Mouse (Mus musculus) layer of hippocampus, postnatal 25 days (tissue): ENCODE data around the gene Nae1. TPM values are rescaled to one million over a fixed set of nuclear protein-coding genes. Genes with fewer than 3 reads are reported as not detected.
A peak's percentile ranks its signal among the peaks of the same experiment; 100 is the strongest.

Experiments used
- DNase-seq, 2 experiments: peaks; one replicate each; pipeline ENCODE4 v3.0.0; 2022; ENCODE audit warnings: mixed read lengths in 2 of 2, low spot score in 1 of 2; ENCODE audit errors: extremely low spot score in 1 of 2
- total RNA-seq, 2 experiments: library from RNA; stranded (reverse); gene quantifications; 2 replicates each; pipeline ENCODE4 v1.2.3; 2021

The Nae1 gene
- total RNA-seq, 2 experiments from 2014 or later: 44.3 to 46.9 TPM

DNA sequence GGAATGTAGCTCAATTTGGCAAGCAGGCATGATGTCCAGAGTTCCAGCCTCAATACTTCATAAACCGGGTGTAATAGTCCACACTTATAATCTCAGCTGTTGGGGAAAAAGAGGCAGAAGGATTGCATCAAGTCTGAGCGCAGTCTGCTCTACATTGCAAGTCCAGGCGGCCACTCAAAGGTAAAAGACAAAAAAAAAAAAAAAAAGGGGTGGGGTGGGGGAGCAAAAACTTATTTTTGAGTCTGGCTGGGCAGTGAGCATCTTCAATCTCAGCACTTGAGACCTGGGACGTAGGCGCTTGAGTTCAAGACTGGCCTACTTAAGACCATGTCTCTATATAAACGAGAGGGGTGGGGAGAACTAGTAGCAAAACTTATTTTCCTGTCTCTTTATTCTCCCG is 886 bp downstream of the Nae1 start:
- DNase-seq: no peak

DNA sequence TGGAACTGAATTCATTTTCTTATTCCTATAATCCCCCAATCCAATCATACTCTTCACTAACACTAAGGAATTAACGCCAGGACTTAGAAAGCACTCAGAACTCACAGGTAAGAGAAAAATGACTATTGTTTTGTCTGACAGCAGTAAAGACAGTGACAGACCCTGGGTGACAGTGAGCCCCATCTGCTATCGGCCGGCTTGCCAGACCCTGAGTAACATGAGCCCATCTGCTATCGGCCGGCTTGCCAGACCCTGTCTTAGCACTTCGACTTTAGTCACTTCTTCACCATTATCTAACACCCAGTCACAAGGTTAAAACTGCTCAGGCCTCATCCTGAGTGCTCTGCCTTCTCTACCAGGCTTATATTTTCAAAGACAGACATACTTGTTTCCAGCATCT is 4.8 kb downstream of the Nae1 start:
- no peak for DNase-seq

DNA sequence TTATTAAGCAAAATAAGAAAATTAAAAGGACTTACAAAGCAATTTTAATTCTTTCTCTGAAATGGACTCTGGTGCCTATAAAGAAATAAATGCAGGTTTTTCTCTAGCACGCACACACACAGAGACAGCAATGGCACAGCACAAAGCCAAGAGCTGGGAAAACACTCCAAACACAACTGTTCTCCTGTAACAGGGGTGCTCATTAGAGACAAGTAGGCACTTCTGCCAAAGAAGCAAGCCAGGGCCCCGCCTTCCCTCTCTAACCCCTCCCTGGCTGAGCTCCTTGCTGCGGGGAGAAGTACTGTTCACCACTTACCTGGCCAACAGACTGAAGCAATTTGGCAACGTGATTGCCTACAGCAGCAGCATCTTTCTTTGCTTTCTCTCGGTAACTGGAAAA is 16.6 kb downstream of the Nae1 start:
- DNase-seq: no peak

DNA sequence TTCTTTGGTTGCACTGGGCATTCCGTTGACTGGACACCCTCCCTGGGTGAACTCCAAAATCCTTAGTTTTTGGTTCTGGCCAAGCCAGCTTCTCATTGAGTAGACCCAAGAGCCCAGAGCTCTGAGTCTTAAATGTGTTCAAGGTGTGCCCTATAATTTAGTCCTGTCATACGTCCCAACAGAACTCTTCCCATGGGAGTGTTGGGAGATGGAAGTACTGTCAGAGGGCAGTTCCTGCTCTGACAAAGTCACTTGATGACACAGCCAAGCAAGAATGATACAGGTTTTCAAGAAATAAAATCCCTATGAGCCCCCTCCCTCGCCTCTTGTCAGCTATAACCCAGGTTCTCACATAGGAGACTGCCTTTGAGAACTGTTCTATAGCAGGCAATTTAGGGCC is 24.3 kb downstream of the Nae1 start:
- no peak for DNase-seq

DNA sequence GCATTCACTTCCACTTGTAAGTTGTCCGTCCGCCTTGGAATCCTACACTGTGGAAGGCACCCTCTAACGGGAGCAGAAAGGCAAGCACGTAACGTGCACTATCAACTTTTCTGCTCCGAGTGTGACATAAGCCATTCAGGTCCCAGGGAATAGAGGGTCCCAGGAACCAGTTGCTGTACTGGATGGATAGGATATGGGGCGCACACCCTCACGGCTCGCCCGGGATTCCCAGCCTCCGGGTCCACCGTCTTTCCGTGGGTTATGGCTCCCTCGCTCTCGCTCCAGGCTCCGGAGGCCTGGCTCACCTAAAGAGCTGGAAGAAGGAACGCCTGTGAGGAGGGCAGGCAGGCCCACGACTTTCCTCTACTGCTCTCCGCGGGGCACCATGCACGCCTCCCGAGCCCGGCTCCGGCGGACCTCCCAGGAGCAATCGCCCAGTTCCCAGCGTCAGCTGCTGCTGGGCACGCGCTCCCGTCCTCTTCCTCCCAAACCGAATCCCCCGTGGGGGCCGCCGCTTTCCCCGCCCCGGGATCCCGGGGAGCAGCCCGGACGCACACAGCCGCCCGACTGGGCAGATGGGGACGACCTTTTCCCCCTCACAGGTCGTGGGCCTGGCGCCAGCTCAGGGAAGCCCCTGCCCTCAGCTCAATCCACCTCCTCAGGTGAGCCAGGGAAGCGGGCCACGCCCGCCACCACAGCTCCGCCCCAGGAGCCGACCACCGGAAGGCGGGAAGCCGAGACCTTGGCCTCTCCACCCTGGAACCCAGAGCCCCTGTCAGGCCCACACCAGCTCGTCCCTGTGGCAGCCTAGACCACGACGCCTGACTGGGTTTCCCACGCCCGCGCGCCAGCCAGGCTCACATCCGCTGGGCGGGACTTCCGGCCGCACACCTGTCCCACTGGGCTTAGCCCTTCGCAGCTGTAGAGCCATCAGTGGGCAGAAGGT is 25.1 kb downstream of the Nae1 start, which contains the start of gene Terb1:
Gene Terb1, minus strand, starts transcription at position 850 of the 946 bp plus-strand sequence.
- peak; percentile 16 to 29 for DNase-seq

DNA sequence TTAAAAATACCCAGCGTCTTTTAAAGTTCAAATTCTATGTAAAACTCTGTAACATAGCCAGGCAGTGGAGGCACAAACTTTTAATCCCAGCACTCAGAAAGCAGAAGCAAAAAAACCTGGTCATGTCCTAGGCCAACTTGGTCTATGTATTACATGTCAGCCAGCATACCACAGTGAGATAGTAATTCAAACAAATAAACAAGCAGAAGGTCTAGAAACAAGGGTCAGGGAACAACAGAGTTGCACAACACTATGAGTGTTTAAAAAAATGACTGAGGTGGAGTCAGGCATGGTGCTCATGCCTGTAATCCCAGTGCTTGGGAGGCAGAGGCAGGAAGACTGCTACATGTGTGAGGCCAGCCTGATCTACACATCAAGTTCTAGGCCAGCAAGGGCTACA is 55.3 kb downstream of the Nae1 start:
- no peak for DNase-seq

DNA sequence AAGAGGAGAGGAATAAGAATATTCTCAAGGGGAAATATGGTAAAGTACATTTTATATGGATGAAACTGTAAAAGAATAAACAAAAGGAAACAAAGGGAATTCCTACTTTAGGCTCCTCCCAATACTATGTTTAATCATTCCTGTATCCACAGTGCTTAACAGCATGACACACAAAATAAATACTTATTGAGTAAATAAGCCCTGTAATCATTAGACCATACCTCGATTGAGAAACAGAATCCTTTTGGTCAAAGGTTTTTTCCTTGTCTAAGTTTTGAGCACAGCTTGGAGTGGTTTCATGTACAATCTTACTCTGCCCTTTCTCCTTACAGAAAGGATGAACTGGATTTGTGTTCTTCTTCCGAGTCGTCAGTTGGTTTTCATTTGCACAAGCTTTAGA is 62.0 kb downstream of the Nae1 start:
- no peak for DNase-seq

DNA sequence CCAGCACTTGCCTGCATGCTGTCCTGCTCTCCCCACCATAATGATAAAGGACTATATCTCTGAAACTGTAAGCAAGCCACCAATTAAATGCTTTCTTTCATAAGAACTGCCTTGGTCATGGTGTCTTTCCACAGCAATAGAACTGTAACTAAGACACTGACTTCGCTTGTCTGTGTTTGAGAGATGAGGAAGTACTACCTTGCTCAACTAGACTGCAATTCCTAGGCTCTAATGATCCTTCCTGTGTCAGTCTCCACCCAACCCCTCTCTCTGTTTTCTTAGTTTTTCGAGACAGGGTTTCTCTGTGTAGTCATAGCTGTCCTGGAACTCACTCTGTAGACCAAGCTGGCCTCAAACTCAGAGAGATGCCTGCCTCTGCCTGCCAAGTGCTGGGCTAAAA is 67.0 kb downstream of the Nae1 start:
- DNase-seq: no peak

Other genes starting within 250 kb of the Nae1 start
- not detected for gene Cmtm2a, start 241.5 kb downstream of the Nae1 start, total RNA-seq
- not detected for gene Gm45711, start 224.6 kb downstream of the Nae1 start, total RNA-seq
- not detected for gene Cmtm1, start 224.5 kb downstream of the Nae1 start, total RNA-seq
- gene Gm11020, start 213.1 kb downstream of the Nae1 start, total RNA-seq: not detected
- not detected for gene Cmtm2b, start 212.4 kb downstream of the Nae1 start, total RNA-seq
- 10 to 100 TPM; 12.4 to 16.5 TPM for gene Cmtm3, start 195.2 kb downstream of the Nae1 start, total RNA-seq
- gene Cmtm4, start 138.8 kb downstream of the Nae1 start, total RNA-seq: 10 to 100 TPM; 53.2 to 56.9 TPM
- 100 to 1,000 TPM; 234 to 270 TPM for gene Dync1li2, start 91.6 kb downstream of the Nae1 start, total RNA-seq
- under 1 TPM; 0.57 to 0.80 TPM for gene Terb1, start 24.7 kb downstream of the Nae1 start, total RNA-seq
- gene Car7, start 52 bp upstream of the Nae1 start, total RNA-seq: 10 to 100 TPM; 14.8 to 26.6 TPM
- 1 to 10 TPM; 7.8 to 8.1 TPM for gene Pdp2, start 56.8 kb upstream of the Nae1 start, total RNA-seq
- not detected for gene Cdh16, start 89.8 kb upstream of the Nae1 start, total RNA-seq
- gene Rrad, start 96.7 kb upstream of the Nae1 start, total RNA-seq: 1 to 10 TPM; 1.4 to 1.5 TPM
- 10 to 100 TPM; 24.9 to 35.8 TPM for gene Ciao2b, start 107.3 kb upstream of the Nae1 start, total RNA-seq
- gene Ces2a, start 199.4 kb upstream of the Nae1 start, total RNA-seq: not detected